Mouse (Mus musculus) T-helper 2 cell (primary cell): ENCODE measurements around the gene Emilin1.

Experiments used
- in situ Hi-C: fragments of 300-600 bp; cut with MboI, MseI; formaldehyde crosslinking; loops from one replicate; pipeline ENCODE4 v1.15.1; 2025; ENCODE audit warnings: high pct_unique_total_duplicates

Emilin1 gene

GRCm38 (mm10) chr5:30925217-30925616 lies 12.0 kb downstream of the Emilin1 start:
- in situ Hi-C loops = no loop called here

DNA sequence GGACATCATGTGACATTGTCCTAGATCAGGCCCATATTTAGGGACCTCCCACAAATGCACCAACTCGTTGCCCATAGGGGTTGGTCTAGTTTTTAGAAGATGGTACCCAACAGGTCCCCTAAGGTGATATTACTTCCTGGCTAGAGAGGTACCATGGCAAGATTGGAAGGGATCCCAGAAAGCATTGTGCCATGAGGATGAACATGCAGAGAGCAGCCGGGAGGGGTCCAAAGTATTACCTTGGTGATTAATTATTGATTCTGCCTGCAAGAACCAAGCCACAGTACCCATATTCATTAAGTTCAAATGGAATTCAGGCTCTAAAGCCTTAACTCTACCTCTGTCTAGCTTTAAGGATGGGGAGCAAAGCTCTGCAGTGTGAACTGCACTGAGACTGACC lies 12.9 kb downstream of the Emilin1 start:
- in situ Hi-C loops = no loop called here

- in situ Hi-C loops = no loop called here
Observed at GRCm38 (mm10) chr5:30927945-30928529, 14.8 kb downstream of the Emilin1 start.

DNA sequence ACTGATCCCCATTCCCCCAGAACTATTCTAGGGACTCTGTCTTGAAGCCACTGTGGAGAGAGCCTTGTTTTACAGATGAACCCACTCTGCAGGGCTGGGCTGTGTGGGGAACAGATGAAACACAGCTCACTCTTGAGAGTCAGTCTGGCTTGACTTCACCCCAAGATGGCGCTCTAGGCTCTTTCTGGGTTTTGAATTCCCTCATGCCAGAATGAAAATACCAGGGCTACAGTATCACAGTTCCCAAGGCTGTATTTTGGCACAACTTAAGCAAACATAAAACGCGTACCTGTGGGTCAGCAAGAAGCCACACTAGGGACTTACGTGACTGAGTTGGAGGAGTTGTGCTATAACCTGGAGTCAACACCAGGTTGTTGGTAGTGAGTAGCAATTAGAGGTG lies 16.9 kb downstream of the Emilin1 start:
- in situ Hi-C loops = no loop called here

DNA sequence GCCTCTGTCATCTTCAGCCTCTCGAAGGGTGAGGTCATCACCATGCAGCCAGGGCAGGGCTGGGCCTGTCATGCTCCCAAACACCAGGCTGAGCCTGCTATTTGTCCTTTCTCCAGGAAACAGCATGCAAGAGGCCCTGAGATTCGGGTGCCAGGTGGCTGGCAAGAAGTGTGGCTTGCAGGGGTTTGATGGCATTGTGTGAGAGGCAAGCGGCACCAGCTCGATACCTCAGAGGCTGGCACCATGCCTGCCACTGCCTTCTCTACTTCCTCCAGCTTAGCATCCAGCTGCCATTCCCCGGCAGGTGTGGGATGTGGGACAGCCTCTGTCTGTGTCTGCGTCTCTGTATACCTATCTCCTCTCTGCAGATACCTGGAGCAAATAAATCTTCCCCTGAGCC lies 17.6 kb downstream of the Emilin1 start:
- in situ Hi-C loops = no loop called here

DNA sequence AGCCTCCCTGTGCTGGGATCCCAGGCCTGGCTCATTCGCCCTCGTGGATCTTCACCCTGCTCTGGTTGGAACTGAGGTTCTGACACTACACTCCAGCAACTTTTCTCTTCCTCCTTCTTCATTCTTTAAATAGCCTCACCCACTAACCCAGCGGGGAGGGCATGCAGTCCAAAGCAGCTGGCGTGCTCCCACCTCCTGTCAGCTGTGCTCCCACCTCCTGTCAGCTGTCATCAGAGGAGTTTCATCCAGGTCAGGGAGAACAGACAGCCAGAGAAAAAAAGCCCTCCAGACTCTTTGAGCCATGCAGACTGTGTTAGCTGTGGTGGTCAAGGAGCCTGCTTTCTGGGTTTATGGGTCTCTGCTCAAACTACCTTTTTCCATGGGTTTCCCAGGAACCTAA lies 18.2 kb downstream of the Emilin1 start:
- in situ Hi-C loops = no loop called here

GRCm38 (mm10) chr5:30933705-30934104 lies 20.5 kb downstream of the Emilin1 start:
- in situ Hi-C loops = no loop called here

- in situ Hi-C loops = no loop called here
Observed at GRCm38 (mm10) chr5:30934725-30935461, 21.7 kb downstream of the Emilin1 start.

GRCm38 (mm10) chr5:30943004-30943403 lies 29.8 kb downstream of the Emilin1 start:
- in situ Hi-C loops = no loop called here

DNA sequence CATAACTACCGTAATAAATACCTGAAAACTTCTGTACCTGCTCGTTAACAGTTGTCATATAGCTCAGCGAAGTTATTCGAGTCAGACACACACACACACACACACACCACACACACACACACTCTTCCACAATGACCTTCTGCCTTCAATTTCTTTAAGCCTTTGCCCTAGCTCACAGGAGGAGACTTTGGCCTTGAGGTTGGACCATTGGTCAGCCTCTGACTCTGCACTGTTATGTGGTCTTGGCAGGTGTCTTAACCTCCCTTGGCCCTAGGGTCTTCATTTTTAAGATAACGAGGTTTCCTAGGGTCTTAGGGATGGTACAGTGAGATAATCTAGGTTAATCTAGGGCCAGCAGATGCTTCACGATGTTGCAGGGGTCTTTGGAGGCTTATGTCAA lies 31.1 kb downstream of the Emilin1 start:
- in situ Hi-C loops = no loop called here

GRCm38 (mm10) chr5:30944956-30945781 lies 32.0 kb downstream of the Emilin1 start, which contains the start of gene Cgref1:
Gene Cgref1, minus strand, starts transcription at chr5:30945591.
- in situ Hi-C loops = no loop called here

- in situ Hi-C loops = no loop called here
Observed at GRCm38 (mm10) chr5:30948620-30949019, 35.4 kb downstream of the Emilin1 start.

GRCm38 (mm10) chr5:30949654-30950326 lies 36.6 kb downstream of the Emilin1 start:
- in situ Hi-C loops = loop anchor here (5.0 kb wide), 1 partner anchor 62 kb away; the partner anchor contains the start of gene Agbl5

DNA sequence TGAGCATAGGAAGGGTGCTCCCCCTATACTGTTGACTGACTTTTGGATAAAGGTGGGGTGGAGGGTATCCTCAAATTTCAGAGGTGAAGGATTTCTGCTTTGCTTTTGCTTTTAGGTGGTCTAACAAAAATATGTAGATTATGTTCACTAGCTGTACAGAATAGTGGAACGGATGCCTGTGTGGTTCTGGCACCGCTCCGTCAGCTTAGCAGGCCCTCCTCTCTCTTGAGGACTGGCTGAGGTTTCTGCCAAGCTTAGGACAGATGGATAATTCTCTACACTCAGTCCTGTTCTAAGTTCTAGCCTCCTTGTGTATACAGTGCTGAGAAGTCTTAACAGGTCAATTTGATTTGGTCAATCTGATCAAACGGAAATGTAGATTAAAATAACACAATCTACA lies 37.2 kb downstream of the Emilin1 start:
- in situ Hi-C loops = loop anchor here (5.0 kb wide), 1 partner anchor 63 kb away; the partner anchor contains the start of gene Agbl5

DNA sequence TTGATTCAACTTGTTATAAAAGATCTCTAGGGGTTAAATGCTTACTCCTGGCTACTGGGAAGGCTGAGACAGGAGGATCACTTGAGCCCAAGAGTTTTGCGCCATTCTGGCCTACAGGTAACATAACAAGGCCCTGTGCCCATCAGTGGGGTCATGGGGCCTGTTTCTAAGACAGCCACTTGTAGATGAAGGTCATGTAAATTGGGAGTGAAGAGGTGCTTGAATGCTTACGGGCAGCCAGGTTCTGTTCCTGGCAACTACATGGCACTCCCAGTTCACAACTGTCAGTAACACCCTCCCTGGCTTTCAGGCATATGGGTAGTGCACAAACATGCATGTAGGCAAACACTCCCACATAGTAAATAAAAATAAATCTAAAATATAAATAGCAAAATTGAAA lies 37.7 kb downstream of the Emilin1 start:
- in situ Hi-C loops = loop anchor here (5.0 kb wide), 1 partner anchor 64 kb away; the partner anchor contains the start of gene Agbl5

DNA sequence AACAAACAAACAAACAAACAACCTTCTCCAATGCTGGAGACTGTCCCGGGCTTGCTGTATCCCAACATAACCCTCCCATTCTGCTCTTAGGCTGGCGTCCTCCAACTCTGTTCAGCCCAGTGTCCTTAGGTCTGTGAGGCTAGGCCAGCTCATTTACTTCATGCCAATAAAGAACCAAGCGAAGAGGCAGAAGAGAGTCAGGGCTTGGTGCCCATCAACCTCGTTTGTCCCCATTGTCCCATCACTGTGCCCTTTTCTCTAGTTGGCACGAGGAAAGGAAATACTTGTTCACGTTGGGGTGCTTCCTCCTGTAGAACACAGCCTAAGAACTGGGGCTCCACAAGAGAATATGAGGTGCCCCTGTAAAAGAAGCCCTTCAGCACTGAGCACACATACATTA lies 38.5 kb downstream of the Emilin1 start:
- in situ Hi-C loops = loop anchor here (5.0 kb wide), 1 partner anchor 64 kb away; the partner anchor contains the start of gene Agbl5

GRCm38 (mm10) chr5:30952551-30952950 lies 39.3 kb downstream of the Emilin1 start:
- in situ Hi-C loops = loop anchor here (5.0 kb wide), 1 partner anchor 65 kb away; the partner anchor contains the start of gene Agbl5

DNA sequence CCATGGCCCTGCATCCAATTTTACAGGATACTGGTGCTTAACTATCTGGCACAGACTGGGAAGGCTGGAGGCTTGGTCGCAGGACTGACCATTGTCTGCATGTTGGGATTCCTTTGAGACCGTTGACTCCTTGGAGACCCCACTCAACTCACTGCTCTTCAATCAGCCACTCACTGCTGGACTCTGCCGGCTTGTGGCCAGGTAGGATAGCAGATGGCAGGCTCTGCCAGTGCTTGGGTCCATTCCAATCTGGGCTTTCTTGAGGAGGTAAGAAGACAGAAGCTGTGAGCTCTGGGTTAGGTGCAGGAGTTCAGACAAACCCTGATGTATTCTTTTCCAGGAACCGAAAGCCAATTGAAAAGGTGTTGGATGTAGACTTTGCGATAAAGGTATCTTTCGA lies 40.9 kb downstream of the Emilin1 start:
- in situ Hi-C loops = loop anchor here (5.0 kb wide), 1 partner anchor 67 kb away; the partner anchor contains the start of gene Agbl5

DNA sequence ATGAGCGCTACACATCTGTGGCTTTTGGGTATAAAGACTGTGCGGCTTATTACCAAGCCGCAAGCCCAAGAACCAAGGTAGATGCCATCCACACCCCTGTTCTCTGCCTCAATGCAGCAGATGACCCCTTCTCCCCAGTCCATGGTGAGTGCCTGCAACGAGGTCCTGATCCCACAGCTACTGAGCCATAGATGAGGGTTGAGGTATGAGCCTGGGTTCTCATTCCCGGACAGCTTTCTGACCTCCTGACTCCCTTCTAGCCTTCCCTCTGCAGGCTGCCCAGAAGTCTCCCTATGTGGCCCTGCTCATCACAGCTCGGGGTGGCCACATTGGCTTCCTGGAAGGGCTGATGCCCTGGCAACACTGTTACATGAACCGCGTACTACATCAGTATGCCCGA lies 41.4 kb downstream of the Emilin1 start:
- in situ Hi-C loops = loop anchor here (5.0 kb wide), 1 partner anchor 67 kb away; the partner anchor contains the start of gene Agbl5

DNA sequence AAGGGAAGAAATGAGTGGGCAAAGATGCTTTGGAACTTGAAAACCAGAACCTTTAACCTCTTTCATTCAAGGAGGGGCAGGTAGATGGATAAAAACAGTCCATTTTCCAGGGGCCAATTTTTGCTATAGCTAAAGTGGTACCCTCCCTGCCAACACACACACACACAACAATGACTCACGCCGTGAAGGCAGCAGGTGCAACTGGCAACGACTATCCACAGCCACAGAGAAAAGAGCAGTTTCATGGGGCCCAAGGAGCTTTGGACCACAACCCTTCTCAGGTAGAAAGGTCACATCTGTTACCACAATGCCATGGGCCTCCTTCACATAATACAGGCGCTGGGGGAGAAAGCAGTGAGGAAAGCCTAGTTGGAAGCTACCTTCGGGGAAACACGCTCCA lies 42.5 kb downstream of the Emilin1 start:
- in situ Hi-C loops = no loop called here

GRCm38 (mm10) chr5:30957891-30958290 lies 44.7 kb downstream of the Emilin1 start:
- in situ Hi-C loops = no loop called here
